Mouse (Mus musculus) thymus, adult 2 months (tissue): ENCODE data around the gene Irs3. TPM values are rescaled to one million over a fixed set of nuclear protein-coding genes. Genes with fewer than 3 reads are reported as not detected.
A peak's percentile ranks its signal among the peaks of the same experiment; 100 is the strongest.

Experiments used
- DNase-seq: peaks from one replicate; pipeline ENCODE4 v3.0.0; 2021
- H3K27ac ChIP-seq: fragments of 200-500 bp; 2 replicates; pipeline ENCODE4 v1.5.1; 2012; ENCODE audit warnings: low read length, control low read depth; ENCODE audit not compliant: control insufficient read depth, insufficient read depth
- H3K27me3 ChIP-seq: fragments of 200-500 bp; 2 replicates; pipeline ENCODE4 v1.6.1; 2012; ENCODE audit warnings: mild to moderate bottlenecking, low read length, moderate library complexity, mixed read lengths; ENCODE audit not compliant: control insufficient read depth, insufficient read depth
- H3K36me3 ChIP-seq: fragments of 200-500 bp; 2 replicates; pipeline ENCODE4 v1.6.1; 2012; ENCODE audit warnings: mild to moderate bottlenecking, low read length, moderate library complexity; ENCODE audit not compliant: control insufficient read depth, insufficient read depth
- H3K4me1 ChIP-seq: fragments of 200-500 bp; replicated peaks from 2 replicates; pipeline ENCODE4 v1.6.1; 2012; ENCODE audit warnings: low read length; ENCODE audit not compliant: control insufficient read depth, insufficient read depth
- H3K4me3 ChIP-seq: fragments of 200-500 bp; 2 replicates; pipeline ENCODE4 v1.5.1; 2012; ENCODE audit warnings: mild to moderate bottlenecking, low read length, control low read depth, moderate library complexity; ENCODE audit not compliant: control insufficient read depth, insufficient read depth
- CTCF ChIP-seq: fragments of 200-500 bp; IDR thresholded peaks from 2 replicates; pipeline ENCODE4 v1.5.1; 2012; ENCODE audit warnings: mild to moderate bottlenecking, control low read depth, low read length, moderate library complexity, borderline replicate concordance; ENCODE audit not compliant: control insufficient read depth, poor library complexity, insufficient read depth; ENCODE audit errors: extremely low read depth
- POLR2A ChIP-seq: fragments of 200-500 bp; IDR thresholded peaks from 2 replicates; pipeline ENCODE4 v1.6.1; 2012; ENCODE audit warnings: mild to moderate bottlenecking, low read length, control low read depth, moderate library complexity; ENCODE audit not compliant: control insufficient read depth, poor library complexity, insufficient read depth; ENCODE audit errors: extremely low read depth
- WGBS: fragments of 180-500 bp; shearing (Covaris S2); methylation state at CpG from one replicate; pipeline ENCODE4 v1.1.7; 2018; 5-methylcytosine and 5-hydroxymethylcytosine counted together
- polyA plus RNA-seq: library from polyadenylated mRNA; depleted of rRNA; stranded (reverse); fragments of >200 nt; gene quantifications from 2 replicates; pipeline ENCODE4 v1.2.3, GENCODE M21; 2012

Irs3 gene
- polyA plus RNA-seq, 1 experiment, result 2.5 TPM

- no peaks in the 10 kb centered on the region for H3K36me3 ChIP-seq
- WGBS, result 88% methylated on average over 23 of the region's 23 CpGs
- H3K27ac ChIP-seq, result no peak overlapping the region
- no peaks in the 10 kb centered on the region for H3K27me3 ChIP-seq
- no peak for DNase-seq
- TF ChIP-seq POLR2A (no peak), CTCF (no peak)
- 0 out of 2 replicates have a peak, but pooled peaks cover 5% of the 10 kb centered on the region for H3K4me1 ChIP-seq
- no peak overlapping the region for H3K4me3 ChIP-seq
Measured at GRCm38 (mm10) chr5:137608654-137609190, 36.8 kb downstream of the Irs3 start.

- 90% methylated on average over 26 of the region's 26 CpGs for WGBS
- DNase-seq, result no peak
Measured at GRCm38 (mm10) chr5:137607860-137608653, 37.5 kb downstream of the Irs3 start.

GRCm38 (mm10) chr5:137601365-137601729 is 44.2 kb downstream of the Irs3 start:
- Histone ChIP-seq H3K4me3 (peak overlapping the region; percentile 63), H3K36me3 (no peaks in the 10 kb centered on the region; the same call in 1 of the 2 replicates), H3K27me3 (no peaks in the 10 kb centered on the region), H3K4me1 (peaks cover 39% of the 10 kb centered on the region), H3K27ac (peak overlapping the region; percentile 82)
- TF ChIP-seq CTCF (no peak), POLR2A (no peak)
- WGBS, result under 1% methylated on average over 22 of the region's 22 CpGs
- DNase-seq, result peak; percentile 19

More at GRCm38 (mm10) chr5:137607860-137608653, 37.5 kb downstream of the Irs3 start:
- Histone ChIP-seq H3K36me3 (no peaks in the 10 kb centered on the region), H3K27me3 (no peaks in the 10 kb centered on the region), H3K4me3 (no peak overlapping the region), H3K27ac (no peak overlapping the region), H3K4me1 (0 out of 2 replicates have a peak, but pooled peaks cover 6% of the 10 kb centered on the region)
- TF ChIP-seq POLR2A, result no peak
- no peak for TF ChIP-seq CTCF

- Histone ChIP-seq H3K27ac (peak within 1 kb of the TSS; percentile 92), H3K4me1 (peaks cover 39% of the 10 kb centered on the region), H3K4me3 (peak within 1 kb of the TSS; percentile 92), H3K27me3 (no peaks in the 10 kb centered on the region), H3K36me3 (no peaks in the 10 kb centered on the region; the same call in 1 of the 2 replicates)
- under 1% methylated on average over 41 of the region's 41 CpGs for WGBS
- TF ChIP-seq CTCF (no peak; the same call in 1 of the 2 replicates), POLR2A (peak; percentile 59; the same call in 1 of the 2 replicates)
- DNase-seq, result peak; percentile 98
Measured at GRCm38 (mm10) chr5:137600619-137601364, 44.7 kb downstream of the Irs3 start, which contains the start of gene Mospd3. Gene Mospd3 (minus strand): TSS chr5:137601058.

- no peak for DNase-seq
- Histone ChIP-seq H3K27ac (peak overlapping the region; percentile 37; the same call in 1 of the 2 replicates), H3K4me3 (peak overlapping the region; percentile 92), H3K27me3 (no peaks in the 10 kb centered on the region), H3K4me1 (peaks cover 37% of the 10 kb centered on the region), H3K36me3 (no peaks in the 10 kb centered on the region; the same call in 1 of the 2 replicates)
- TF ChIP-seq POLR2A (no peak), CTCF (no peak)
- 2% methylated on average over 19 of the region's 19 CpGs for WGBS
Measured at GRCm38 (mm10) chr5:137600281-137600618, 45.3 kb downstream of the Irs3 start.

- Histone ChIP-seq H3K4me1 (peaks cover 36% of the 10 kb centered on the region), H3K4me3 (peak overlapping the region; percentile 92), H3K27ac (peak overlapping the region; percentile 37), H3K27me3 (no peaks in the 10 kb centered on the region), H3K36me3 (no peaks in the 10 kb centered on the region; the same call in 1 of the 2 replicates)
- WGBS, result 38% methylated on average over 9 of the region's 9 CpGs
- DNase-seq, result no peak
- TF ChIP-seq POLR2A, result no peak
- no peak for TF ChIP-seq CTCF
Measured at GRCm38 (mm10) chr5:137599600-137599999, 45.9 kb downstream of the Irs3 start.
